Mouse (Mus musculus): ENCODE measurements around the gene Tfap2c. TPM values are rescaled to one million over a fixed set of nuclear protein-coding genes. Genes with fewer than 3 reads are reported as not detected.

Gene Tfap2c
- total and polyA plus RNA-seq, 3 experiments, result not detected

- H3K27me3 ChIP-seq (replicated peaks), result peaks cover 88% of the 10 kb centered on the region
- H3K9me3 ChIP-seq (replicated peaks; ENCODE audit: low read length), result no peaks in the 10 kb centered on the region
- in situ Hi-C loops (cut with MboI; ENCODE audit: low pct_ligation_motif_present, low pct_unique_long_range_greater_than_20kb, low sequenced_read_pairs), result no loop called here
- TF ChIP-seq RCOR1 (conservative IDR thresholded peaks at IDR 0.05; ENCODE audit: low read depth, low read length) (no peak), JUN (IDR thresholded peaks at IDR 0.05; ENCODE audit: insufficient read depth, low read depth, low read length) (no peak), JUND (conservative IDR thresholded peaks at IDR 0.05; ENCODE audit: low read depth, low read length) (no peak), MEF2A (IDR thresholded peaks at IDR 0.05; ENCODE audit: borderline replicate concordance, low read depth, low read length) (no peak)
- no peaks in the 10 kb centered on the region for H3K4me1 ChIP-seq (ENCODE audit: control insufficient read depth in 1 of 2, insufficient read depth in 2 of 2)
- no peak for DNase-seq (ENCODE audit: extremely low read depth)
- no peaks in the 10 kb centered on the region for H3K36me3 ChIP-seq (replicated peaks in 1 of 2; ENCODE audit: control insufficient read depth in 1 of 2, insufficient read depth in 1 of 2, low read length in 1 of 2)
- H3K9ac ChIP-seq (ENCODE audit: insufficient read depth, low read depth), result no peak overlapping the region
- no peak overlapping the region for H3K27ac ChIP-seq (ENCODE audit: insufficient read depth, low read depth)
- no peak overlapping the region for H3K4me3 ChIP-seq (replicated peaks in 1 of 3; ENCODE audit: low read depth in 2 of 3, low read length in 2 of 3, poor library complexity in 1 of 3)
- H3K79me2 ChIP-seq (replicated peaks; ENCODE audit: control insufficient read depth, extremely low read depth, insufficient read depth, poor library complexity, severe bottlenecking), result no peaks in the 10 kb centered on the region
- no peak overlapping the region for H3K4me2 ChIP-seq (ENCODE audit: insufficient read depth, low read depth, poor library complexity, severe bottlenecking)
- dilution Hi-C loops (cut with MboI; ENCODE audit: extremely low pct_ligation_motif_present, extremely low pct_unique_long_range_greater_than_20kb, low sequenced_read_pairs), result no loop called here
Observed at GRCm38 (mm10) chr2:172580536-172581265, 31.3 kb downstream of the Tfap2c start.

GRCm38 (mm10) chr2:172583312-172583711, 33.9 kb downstream of the Tfap2c start:
- H3K4me2 ChIP-seq (ENCODE audit: insufficient read depth, low read depth, poor library complexity, severe bottlenecking), result no peak overlapping the region
- no peak overlapping the region for H3K27ac ChIP-seq (ENCODE audit: insufficient read depth, low read depth)
- no peaks in the 10 kb centered on the region for H3K9me3 ChIP-seq (replicated peaks; ENCODE audit: low read length)
- DNase-seq (ENCODE audit: extremely low read depth), result no peak
- no peaks in the 10 kb centered on the region for H3K79me2 ChIP-seq (replicated peaks; ENCODE audit: control insufficient read depth, extremely low read depth, insufficient read depth, poor library complexity, severe bottlenecking)
- TF ChIP-seq TBP (conservative IDR thresholded peaks at IDR 0.05; ENCODE audit: low read depth, low read length) (no peak), RAD21 (IDR thresholded peaks at IDR 0.05; ENCODE audit: low read depth, low read length) (no peak), CHD1 (IDR thresholded peaks at IDR 0.05; ENCODE audit: low read depth, low read length) (no peak), USF1 (IDR thresholded peaks at IDR 0.05; ENCODE audit: low read depth, low read length) (no peak), POLR2A (IDR thresholded peaks at IDR 0.05; ENCODE audit: low read depth, low read length) (no peak), GABPA (IDR thresholded peaks at IDR 0.05; ENCODE audit: insufficient replicate concordance, low read depth, low read length) (no peak), ELF1 (IDR thresholded peaks at IDR 0.05; ENCODE audit: low read depth, low read length) (no peak)
- no peak overlapping the region for H3K9ac ChIP-seq (ENCODE audit: insufficient read depth, low read depth)
- in situ Hi-C loops (cut with MboI; ENCODE audit: low pct_ligation_motif_present, low pct_unique_long_range_greater_than_20kb, low sequenced_read_pairs), result no loop called here
- dilution Hi-C loops (cut with MboI; ENCODE audit: extremely low pct_ligation_motif_present, extremely low pct_unique_long_range_greater_than_20kb, low sequenced_read_pairs), result no loop called here
- H3K27me3 ChIP-seq (replicated peaks), result peaks cover 79% of the 10 kb centered on the region
- H3K36me3 ChIP-seq (replicated peaks in 1 of 2; ENCODE audit: control insufficient read depth in 1 of 2, insufficient read depth in 1 of 2, low read length in 1 of 2), result no peaks in the 10 kb centered on the region
- H3K4me3 ChIP-seq (replicated peaks in 1 of 3; ENCODE audit: low read depth in 2 of 3, low read length in 2 of 3, poor library complexity in 1 of 3), result no peak overlapping the region
- no peaks in the 10 kb centered on the region for H3K4me1 ChIP-seq (ENCODE audit: control insufficient read depth in 1 of 2, insufficient read depth in 2 of 2)

- in situ Hi-C loops (cut with MboI; ENCODE audit: low pct_ligation_motif_present, low pct_unique_long_range_greater_than_20kb, low sequenced_read_pairs), result no loop called here
- Histone ChIP-seq H3K27me3 (replicated peaks) (peaks cover 66% of the 10 kb centered on the region), H3K4me3 (replicated peaks in 1 of 3; ENCODE audit: low read depth in 2 of 3, low read length in 2 of 3, poor library complexity in 1 of 3) (no peak overlapping the region), H3K9ac (ENCODE audit: insufficient read depth, low read depth) (no peak overlapping the region), H3K4me2 (ENCODE audit: insufficient read depth, low read depth, poor library complexity, severe bottlenecking) (no peak overlapping the region), H3K9me3 (replicated peaks; ENCODE audit: low read length) (no peaks in the 10 kb centered on the region), H3K79me2 (replicated peaks; ENCODE audit: control insufficient read depth, extremely low read depth, insufficient read depth, poor library complexity, severe bottlenecking) (no peaks in the 10 kb centered on the region), H3K27ac (ENCODE audit: insufficient read depth, low read depth) (no peak overlapping the region), H3K36me3 (replicated peaks in 1 of 2; ENCODE audit: control insufficient read depth in 1 of 2, insufficient read depth in 1 of 2, low read length in 1 of 2) (no peaks in the 10 kb centered on the region), H3K4me1 (ENCODE audit: control insufficient read depth in 1 of 2, insufficient read depth in 2 of 2) (no peaks in the 10 kb centered on the region)
- TF ChIP-seq RCOR1 (conservative IDR thresholded peaks at IDR 0.05; ENCODE audit: low read depth, low read length) (no peak), MAZ (IDR thresholded peaks at IDR 0.05; ENCODE audit: low read depth, low read length) (no peak), PAX5 (IDR thresholded peaks at IDR 0.05; ENCODE audit: low read length) (no peak), IRF4 (IDR thresholded peaks at IDR 0.05; ENCODE audit: low read depth, low read length) (no peak), KAT2A (IDR thresholded peaks at IDR 0.05; ENCODE audit: insufficient replicate concordance, low read length) (no peak), TCF12 (IDR thresholded peaks at IDR 0.05; ENCODE audit: low read depth, low read length) (no peak), MAFK (IDR thresholded peaks at IDR 0.05; ENCODE audit: insufficient replicate concordance, low read length) (no peak), MAX (IDR thresholded peaks at IDR 0.05; ENCODE audit: low read length) (no peak), HCFC1 (IDR thresholded peaks at IDR 0.05; ENCODE audit: low read depth, low read length) (no peak), ZNF384 (IDR thresholded peaks at IDR 0.05; ENCODE audit: low read depth, low read length) (no peak), TBP (conservative IDR thresholded peaks at IDR 0.05; ENCODE audit: low read depth, low read length) (no peak), MXI1 (IDR thresholded peaks at IDR 0.05; ENCODE audit: low read depth, low read length) (no peak), JUN (IDR thresholded peaks at IDR 0.05; ENCODE audit: insufficient read depth, low read depth, low read length) (no peak), CTCF (conservative IDR thresholded peaks at IDR 0.05 in 1 of 2, IDR thresholded peaks at IDR 0.05 in 1 of 2; ENCODE audit: low read depth in 2 of 2, low read length in 2 of 2) (no peak), POLR2A (IDR thresholded peaks at IDR 0.05; ENCODE audit: low read depth, low read length) (no peak)
- no peak for DNase-seq (ENCODE audit: extremely low read depth)
- dilution Hi-C loops (cut with MboI; ENCODE audit: extremely low pct_ligation_motif_present, extremely low pct_unique_long_range_greater_than_20kb, low sequenced_read_pairs), result no loop called here
Observed at GRCm38 (mm10) chr2:172585329-172585728, 35.9 kb downstream of the Tfap2c start.
